19 mouse cellular contexts compared by ENCODE assay signal in the genomic region with DNA sequence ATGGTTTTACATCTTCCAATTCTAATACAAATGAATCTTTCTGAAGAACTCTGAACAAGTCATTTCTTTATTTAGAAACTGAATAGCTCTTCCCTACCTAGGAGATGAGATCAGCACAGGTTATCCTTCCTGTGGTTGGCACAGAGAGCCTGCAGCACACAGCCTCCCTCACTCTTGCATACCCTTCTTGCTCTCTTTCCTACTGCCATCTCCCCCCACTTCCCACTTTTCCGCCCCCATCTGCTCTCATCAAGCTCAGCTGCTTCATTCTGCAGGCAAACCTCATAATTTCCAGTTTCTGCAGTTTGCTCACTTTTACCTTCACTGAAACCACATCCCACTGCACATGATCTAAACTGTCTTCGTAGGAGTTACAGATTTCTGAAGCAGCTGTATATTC. TPM values are rescaled to one million over a fixed set of nuclear protein-coding genes. Genes with fewer than 3 reads are reported as not detected.
DNase-seq lines count a peak whose midpoint lies in the region; TF ChIP-seq lines count a peak whose summit lies in the region.
"Had no signal": no experiment of that assay in that cellular context is flagged by ENCODE, and none has a peak within 500 bp of the region (broad histone marks: within the 10 kb centered on the region; RNA-seq: fewer than 3 reads in every experiment).

No protein-coding gene starts in this region.

- H3K27me3 ChIP-seq in CH12.LX (replicated peaks), result no peaks in the 10 kb centered on the region
- H3K27me3 ChIP-seq in cerebellum, adult 2 months (ENCODE audit: control insufficient read depth, insufficient read depth, low read length), result no peaks in the 10 kb centered on the region
- H3K27me3 ChIP-seq: embryonic facial prominence, embryonic 13.5 days; kidney, embryonic 15.5 days; midbrain, embryonic 13.5 days; neural tube, embryonic 15.5 days had no signal

- H3K9me3 ChIP-seq in CH12.LX (replicated peaks; ENCODE audit: low read length), result no peaks in the 10 kb centered on the region
- H3K9me3 ChIP-seq: embryonic facial prominence, embryonic 13.5 days; hindbrain, embryonic 10.5 days; kidney, embryonic 15.5 days; midbrain, embryonic 13.5 days; neural tube, embryonic 15.5 days had no signal

- H3K36me3 ChIP-seq in CH12.LX (replicated peaks in 1 of 2; ENCODE audit: control insufficient read depth in 1 of 2, insufficient read depth in 1 of 2, low read length in 1 of 2), result no peaks in the 10 kb centered on the region
- H3K36me3 ChIP-seq: embryonic facial prominence, embryonic 13.5 days; hindbrain, embryonic 10.5 days; kidney, embryonic 15.5 days; midbrain, embryonic 13.5 days; neural tube, embryonic 15.5 days had no signal

- WGBS in cerebellum, adult 2 months, result 69% methylated on average over 2 of the region's 2 CpGs

- TF ChIP-seq CTCF in CH12.LX (conservative IDR thresholded peaks at IDR 0.05 in 1 of 2, IDR thresholded peaks at IDR 0.05 in 1 of 2; ENCODE audit: low read depth in 2 of 2, low read length in 2 of 2), result no peak
- no peak for TF ChIP-seq CTCF in left cerebral cortex, adult 2 months (IDR thresholded peaks at IDR 0.05)
- TF ChIP-seq CTCF in cerebellum, adult 2 months (IDR thresholded peaks at IDR 0.05; ENCODE audit: borderline replicate concordance, insufficient read depth, low read depth, low read length), result no peak

- 0 out of 2 replicates have a peak, but pooled peaks have one; percentile 12 for TF ChIP-seq EP300 in CH12.LX (IDR thresholded peaks at IDR 0.05; ENCODE audit: low read length)

- intact Hi-C loops in left cerebral cortex, adult 2 months (cut with DNase I), result no loop called here

- H3K4me3 ChIP-seq in CH12.LX (replicated peaks in 1 of 3; ENCODE audit: low read depth in 2 of 3, low read length in 2 of 3, poor library complexity in 1 of 3), result no peak overlapping the region
- no peak overlapping the region for H3K4me3 ChIP-seq in left cerebral cortex, adult 2 months
- no peak overlapping the region for H3K4me3 ChIP-seq in cerebellum, adult 2 months (replicated peaks; ENCODE audit: insufficient read depth, low read depth, low read length)
- H3K4me3 ChIP-seq: embryonic facial prominence, embryonic 13.5 days; heart, adult 2 months; hindbrain, embryonic 10.5 days; kidney, embryonic 15.5 days; midbrain, embryonic 13.5 days; neural tube, embryonic 15.5 days had no signal

- H3K4me2 ChIP-seq in CH12.LX (ENCODE audit: insufficient read depth, low read depth, poor library complexity, severe bottlenecking), result no peak overlapping the region
- H3K4me2 ChIP-seq: embryonic facial prominence, embryonic 13.5 days; kidney, embryonic 15.5 days; midbrain, embryonic 13.5 days; neural tube, embryonic 15.5 days had no signal

- no peak overlapping the region for H3K27ac ChIP-seq in CH12.LX (ENCODE audit: insufficient read depth, low read depth)
- H3K27ac ChIP-seq in left cerebral cortex, adult 2 months, result peak overlapping the region; percentile 34; the same call in 1 of the 2 replicates
- no peak overlapping the region for H3K27ac ChIP-seq in cerebellum, adult 2 months (ENCODE audit: insufficient read depth, low read length)
- H3K27ac ChIP-seq: embryonic facial prominence, embryonic 13.5 days; heart, adult 2 months; hindbrain, embryonic 10.5 days; kidney, embryonic 15.5 days; midbrain, embryonic 13.5 days; neural tube, embryonic 15.5 days had no signal

- in situ Hi-C loops in CH12.LX (cut with MboI; ENCODE audit: low pct_ligation_motif_present, low pct_unique_long_range_greater_than_20kb, low sequenced_read_pairs), result no loop called here

- no peak for TF ChIP-seq RAD21 in CH12.LX (IDR thresholded peaks at IDR 0.05; ENCODE audit: low read depth, low read length)

- H3K79me2 ChIP-seq in CH12.LX (replicated peaks; ENCODE audit: control insufficient read depth, extremely low read depth, insufficient read depth, poor library complexity, severe bottlenecking), result no peaks in the 10 kb centered on the region

- dilution Hi-C loops in CH12.LX (cut with MboI; ENCODE audit: extremely low pct_ligation_motif_present, extremely low pct_unique_long_range_greater_than_20kb, low sequenced_read_pairs), result no loop called here

- DNase-seq in frontal cortex, adult 2 months (ENCODE audit: extremely low spot score in 1 of 2, low spot score in 1 of 2), result peak; percentile 28 to 66
- DNase-seq in frontal cortex, postnatal 10 days (ENCODE audit: low spot score in 2 of 2), result no peak
- peak; percentile 22 for DNase-seq in 416B (ENCODE audit: low read depth)
- no peak for DNase-seq in CH12.LX (ENCODE audit: extremely low read depth)
- DNase-seq in left cerebral cortex, adult 2 months (ENCODE audit: extremely low spot score in 1 of 2, low spot score in 2 of 2), result peak in 1 of 2 experiments; percentile 41
- DNase-seq in cerebellum, adult 2 months, result no peak
- no peak for DNase-seq in cerebellum, postnatal 14 days
- DNase-seq: adrenal gland, adult 2 months; cerebellum, adult 11-12 months; heart, adult 2 months; liver; liver, postnatal 0 days; lung, postnatal 36 days; thymus, adult 2 months had no signal

- no peak overlapping the region for H3K9ac ChIP-seq in CH12.LX (ENCODE audit: insufficient read depth, low read depth)
- H3K9ac ChIP-seq: embryonic facial prominence, embryonic 13.5 days; kidney, embryonic 15.5 days; liver, postnatal 0 days; midbrain, embryonic 13.5 days; neural tube, embryonic 15.5 days had no signal

- H3K4me1 ChIP-seq in CH12.LX (ENCODE audit: control insufficient read depth in 1 of 2, insufficient read depth in 2 of 2), result peaks cover 0 to 37% of the 10 kb centered on the region in 2 experiments; a peak in 2 of 4 replicates
- peaks cover 2% of the 10 kb centered on the region; the same call in 1 of the 2 replicates for H3K4me1 ChIP-seq in cerebellum, adult 2 months (ENCODE audit: control insufficient read depth, insufficient read depth, low read length)
- H3K4me1 ChIP-seq: embryonic facial prominence, embryonic 13.5 days; hindbrain, embryonic 10.5 days; kidney, embryonic 15.5 days; midbrain, embryonic 13.5 days; neural tube, embryonic 15.5 days had no signal

- TF ChIP-seq POLR2A in CH12.LX (IDR thresholded peaks at IDR 0.05; ENCODE audit: low read depth, low read length), result no peak
- no peak for TF ChIP-seq POLR2A in cerebellum, adult 2 months (IDR thresholded peaks at IDR 0.05; ENCODE audit: borderline replicate concordance, insufficient read depth, low read length)

TF ChIP-seq in CH12.LX, 34 proteins besides CTCF, POLR2A, EP300 and RAD21:
- TF ChIP-seq ETS1 (conservative IDR thresholded peaks at IDR 0.05; ENCODE audit: low read depth, low read length) (peak; percentile 29; the same call in 1 of the 2 replicates), USF1 (IDR thresholded peaks at IDR 0.05; ENCODE audit: low read depth, low read length) (no peak)

RNA-seq across cellular contexts. Expression of gene Sik2, which starts 42.6 kb away (rescaled TPM):
- polyA plus RNA-seq in frontal cortex, adult 2 months (2012; rRNA removed), result 18.0 and 22.4 TPM in 2 replicates
- total RNA-seq in CH12.LX (2012; rRNA removed) (7.3 and 8.2 TPM in 2 replicates), CH12.LX (2014; rRNA removed) (1.9 and 2.0 TPM in 2 replicates)
- 4.4 and 6.0 TPM in 2 replicates for polyA plus RNA-seq in CH12.LX (2012; ENCODE audit: insufficient read length, low read depth)
- total RNA-seq in left cerebral cortex, adult 2 months (2021), result 10 to 100 TPM; 57.5 to 84.4 TPM
- polyA plus RNA-seq in cerebellum, adult 2 months (2012; rRNA removed), result 23.1 and 23.6 TPM in 2 replicates

Comparison
In these comparisons a context has a peak if more than half of its experiments do, and no peak if none do; other contexts are left out.
1. DNase-seq: peak in frontal cortex, adult 2 months (2 of 2) and 416B (single experiment); none in frontal cortex, postnatal 10 days (0 of 2), CH12.LX (single experiment), cerebellum, adult 2 months (0 of 2) and cerebellum, postnatal 14 days (0 of 2).